Mouse (Mus musculus) left cerebral cortex, adult 6 months (tissue): ENCODE results near the gene Hacd1. TPM values are rescaled to one million over a fixed set of nuclear protein-coding genes. Genes with fewer than 3 reads are reported as not detected.

Source experiments
- long read RNA-seq, 2 experiments: library from polyadenylated mRNA; unstranded; transcript quantifications; one replicate each; pipeline ENCODE4 v2.0.0; 2019 to 2020
- polyA plus RNA-seq: library from polyadenylated mRNA; unstranded; fragments of <200 nt; fragmentation: Nextera tagmentation; gene quantifications from 2 replicates; pipeline ENCODE4 v1.2.3, GENCODE M21; 2021

Hacd1 gene
- polyA plus RNA-seq = 24.1 and 28.1 TPM in 2 replicates
- long read RNA-seq, experiment 1, partial matches to known transcripts = 0 of 16 reads
- long read RNA-seq, experiment 1, other reads (novel, unspliced or antisense) = 16 of 16 reads
- long read RNA-seq, experiment 2, partial matches to known transcripts = 2 of 27 reads
- long read RNA-seq, experiment 2, other reads (novel, unspliced or antisense) = 25 of 27 reads

DNA sequence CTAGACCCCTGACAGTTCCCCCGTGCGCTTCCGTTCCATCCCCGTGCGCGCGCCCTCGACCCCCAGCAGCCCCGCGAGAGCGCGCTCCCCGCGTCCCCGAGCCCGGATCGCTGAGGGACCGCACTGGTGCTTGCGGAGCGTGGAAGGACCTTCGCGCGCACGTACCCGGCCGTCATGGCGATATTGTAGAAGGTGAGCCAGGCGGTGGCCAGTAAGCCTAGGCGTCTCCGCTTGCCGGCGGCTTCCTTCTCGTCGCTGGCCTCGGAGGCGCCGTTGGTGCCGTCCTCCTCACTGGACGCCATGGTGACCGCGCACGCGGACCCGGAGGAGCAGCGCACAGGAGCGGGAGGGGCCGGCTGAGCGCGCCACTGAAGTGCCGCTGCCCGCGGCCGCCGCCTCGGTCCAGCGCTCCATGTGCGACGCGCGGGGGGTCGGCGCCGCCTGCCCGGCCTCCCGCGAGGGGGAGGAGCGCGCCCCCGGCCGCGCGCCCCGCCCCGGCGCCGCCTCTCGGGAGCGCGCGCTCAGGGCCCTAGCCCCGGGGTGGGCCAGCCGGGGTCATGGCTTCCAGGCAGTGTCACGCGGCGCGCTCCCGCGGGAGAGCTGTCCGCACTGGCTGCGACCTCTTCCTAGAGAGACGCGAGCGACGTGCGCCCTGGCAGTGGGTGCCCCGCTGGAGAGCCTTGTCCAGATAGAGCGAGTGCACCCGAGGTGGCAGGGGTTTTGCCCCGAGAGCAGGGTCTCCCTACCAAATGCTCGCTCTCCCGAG is at the start of gene Hacd1:
TSS of gene Hacd1 (minus strand) at position 570 of the 766 bp plus-strand sequence.

DNA sequence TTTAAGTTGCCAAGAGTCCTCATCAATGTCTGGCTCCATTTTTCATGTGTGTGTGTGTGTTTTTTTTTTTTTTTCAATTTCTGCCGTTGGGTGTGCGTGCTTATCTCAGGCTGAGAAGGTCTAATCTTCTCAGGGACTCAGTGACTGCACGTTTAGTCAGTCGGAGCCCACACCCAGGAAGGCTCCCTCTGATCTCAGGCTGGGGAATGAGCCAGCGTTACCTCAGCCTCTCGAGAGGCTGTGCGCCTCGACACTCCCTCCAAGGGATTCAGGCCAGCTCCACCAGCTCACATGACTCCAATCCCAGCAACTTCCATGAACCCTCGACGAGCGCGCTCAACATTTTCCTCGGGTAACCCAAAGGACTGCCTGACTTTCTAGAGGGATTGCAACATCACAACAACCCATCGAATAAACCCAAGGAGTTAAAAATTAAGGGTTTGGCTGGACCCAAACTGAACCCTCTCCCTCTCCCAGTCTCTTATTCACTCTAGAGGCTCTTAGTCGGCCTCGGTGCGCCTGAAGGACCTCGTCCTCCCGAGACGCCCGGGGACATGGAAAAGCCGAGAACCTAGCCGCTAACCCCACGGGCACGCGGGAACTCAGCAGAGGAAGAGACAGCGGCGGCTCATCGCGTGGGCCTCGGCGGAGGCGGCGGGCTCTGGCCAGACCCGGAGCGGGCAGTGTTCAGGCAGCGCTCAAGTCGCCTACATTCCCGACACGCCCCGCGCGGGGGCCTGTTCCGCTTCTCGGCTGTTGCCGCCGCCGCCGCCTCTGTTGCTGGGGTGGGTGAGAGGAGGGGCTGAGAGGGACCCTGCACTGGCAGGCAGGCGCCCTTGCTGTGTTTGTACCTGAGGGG is 17.7 kb upstream of the Hacd1 start, which contains the start of gene Stam:
TSS of gene Stam (plus strand) at position 737 of the 859 bp plus-strand sequence.

Other genes starting within 250 kb of the Hacd1 start
- 50.6 and 55.2 TPM in 2 replicates for gene Stam, start 18.0 kb upstream of the Hacd1 start, polyA plus RNA-seq
- 0.05 TPM in 1 of 2 replicates, not detected in the other for gene Tmem236, start 118.4 kb upstream of the Hacd1 start, polyA plus RNA-seq
- 0.79 and 0.99 TPM in 2 replicates for gene Mrc1, start 173.3 kb upstream of the Hacd1 start, polyA plus RNA-seq